Mouse (Mus musculus): ENCODE data around the gene Slc44a5.

DNA sequence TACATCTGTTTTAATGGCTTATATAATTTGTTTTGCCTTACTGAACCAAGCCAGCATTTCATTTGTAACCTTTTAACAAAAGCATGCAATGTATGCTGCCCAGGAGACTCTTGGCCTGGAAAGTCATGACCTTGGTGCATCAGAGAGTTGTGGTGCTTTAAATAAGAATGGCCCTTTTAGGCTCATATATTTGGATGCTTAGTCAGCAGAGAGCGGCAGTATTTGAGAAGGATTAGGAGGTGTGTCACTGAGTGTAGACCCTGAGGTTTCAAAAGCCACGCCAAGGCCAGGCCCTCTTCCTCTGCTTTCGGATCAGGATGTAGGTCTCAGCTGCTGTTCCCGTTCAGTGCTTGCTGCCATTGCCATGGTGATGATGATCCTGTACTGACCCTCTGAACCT lies 3.8 kb upstream of the Slc44a5 start:
- TF ChIP-seq CTCF (IDR thresholded peaks at IDR 0.05; ENCODE audit: low read depth) (no peak), EP300 (optimal IDR thresholded peaks at IDR 0.05) (no peak)
